Mouse (Mus musculus): ENCODE data around the gene Tekt3. TPM values are rescaled to one million over a fixed set of nuclear protein-coding genes. Genes with fewer than 3 reads are reported as not detected.

Tekt3 gene
- total and polyA plus RNA-seq, 3 experiments = 0.11 TPM; not detected in 2

- no peaks in the 10 kb centered on the region for H3K4me1 ChIP-seq (ENCODE audit: insufficient read depth, low read depth, low read length)
- no peaks in the 10 kb centered on the region for H3K27me3 ChIP-seq (ENCODE audit: insufficient read depth, low read length)
- no peaks in the 10 kb centered on the region; the same call in 1 of the 2 replicates for H3K9me3 ChIP-seq (replicated peaks)
- TF ChIP-seq GATA2 (IDR thresholded peaks at IDR 0.05; ENCODE audit: borderline replicate concordance, low read depth, low read length) (no peak), TAL1 (conservative IDR thresholded peaks at IDR 0.05; ENCODE audit: low read depth, low read length) (no peak), CTCF (IDR thresholded peaks at IDR 0.05; ENCODE audit: low read depth, low read length) (no peak), POLR2AphosphoS5 (IDR thresholded peaks at IDR 0.05; ENCODE audit: insufficient replicate concordance, low read depth, low read length) (no peak), GATA1 (IDR thresholded peaks at IDR 0.05; ENCODE audit: borderline replicate concordance, low read length) (no peak)
- H3K36me3 ChIP-seq (replicated peaks) = no peaks in the 10 kb centered on the region
- no peak overlapping the region for H3K4me3 ChIP-seq (ENCODE audit: low read depth, low read length)
- no peak for ATAC-seq (ENCODE audit: extremely low read depth, insufficient number of reproducible peaks, low FRiP score, poor library complexity, severe bottlenecking)
- no peak for DNase-seq (ENCODE audit: low spot score)
Observed at GRCm38 (mm10) chr11:63098016-63098415, 36.6 kb downstream of the Tekt3 start.

DNA sequence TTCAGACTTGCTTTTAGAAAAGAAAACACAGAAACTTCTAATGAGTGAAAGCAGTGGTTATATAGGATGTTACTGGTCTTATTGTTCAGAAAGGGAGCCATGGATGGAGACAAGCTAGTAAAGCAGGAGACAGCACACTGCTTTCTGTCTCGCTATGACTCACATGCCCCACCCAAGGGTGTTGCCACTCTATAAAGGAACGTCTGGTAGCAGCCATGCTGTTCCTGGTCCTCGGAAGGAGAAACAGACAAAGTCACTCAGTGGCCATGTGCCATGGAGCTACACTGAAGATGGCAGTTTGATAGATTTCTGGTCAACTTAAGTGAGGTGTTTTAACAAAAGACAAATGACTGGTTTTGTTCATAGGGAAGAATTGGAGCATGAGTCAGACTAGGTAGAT, 37.9 kb downstream of the Tekt3 start:
- no peaks in the 10 kb centered on the region for H3K36me3 ChIP-seq (replicated peaks)
- no peak overlapping the region for H3K4me3 ChIP-seq (ENCODE audit: low read depth, low read length)
- ATAC-seq (ENCODE audit: extremely low read depth, insufficient number of reproducible peaks, low FRiP score, poor library complexity, severe bottlenecking) (no peak), DNase-seq (ENCODE audit: low spot score) (no peak)
- peaks cover 3% of the 10 kb centered on the region for H3K9me3 ChIP-seq (replicated peaks)
- H3K4me1 ChIP-seq (ENCODE audit: insufficient read depth, low read depth, low read length) = no peaks in the 10 kb centered on the region
- TF ChIP-seq POLR2AphosphoS5 (IDR thresholded peaks at IDR 0.05; ENCODE audit: insufficient replicate concordance, low read depth, low read length) (no peak), GATA1 (IDR thresholded peaks at IDR 0.05; ENCODE audit: borderline replicate concordance, low read length) (no peak), TAL1 (conservative IDR thresholded peaks at IDR 0.05; ENCODE audit: low read depth, low read length) (no peak), GATA2 (IDR thresholded peaks at IDR 0.05; ENCODE audit: borderline replicate concordance, low read depth, low read length) (no peak), CTCF (IDR thresholded peaks at IDR 0.05; ENCODE audit: low read depth, low read length) (no peak)
- H3K27me3 ChIP-seq (ENCODE audit: insufficient read depth, low read length) = no peaks in the 10 kb centered on the region

DNA sequence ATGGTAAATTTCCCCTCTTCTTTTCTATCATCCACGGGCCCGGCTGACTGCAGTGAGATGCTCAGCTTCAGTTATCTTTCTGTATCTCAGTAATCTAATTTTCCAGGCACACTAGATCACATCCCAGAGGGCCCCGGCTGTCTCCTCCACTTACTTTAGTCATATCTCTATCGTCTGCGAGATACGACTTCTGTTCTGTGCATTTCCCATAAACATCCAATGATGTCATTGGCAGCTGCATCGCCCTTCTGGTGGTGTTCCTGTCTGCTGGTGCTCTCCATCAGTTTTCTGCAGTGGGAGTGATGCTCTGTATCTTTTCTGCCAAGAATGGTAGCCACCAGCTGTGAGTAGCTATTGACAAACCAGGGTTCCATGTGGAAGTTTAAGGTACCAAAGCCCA, 41.8 kb downstream of the Tekt3 start:
- ATAC-seq (ENCODE audit: extremely low read depth, insufficient number of reproducible peaks, low FRiP score, poor library complexity, severe bottlenecking) = no peak

DNA sequence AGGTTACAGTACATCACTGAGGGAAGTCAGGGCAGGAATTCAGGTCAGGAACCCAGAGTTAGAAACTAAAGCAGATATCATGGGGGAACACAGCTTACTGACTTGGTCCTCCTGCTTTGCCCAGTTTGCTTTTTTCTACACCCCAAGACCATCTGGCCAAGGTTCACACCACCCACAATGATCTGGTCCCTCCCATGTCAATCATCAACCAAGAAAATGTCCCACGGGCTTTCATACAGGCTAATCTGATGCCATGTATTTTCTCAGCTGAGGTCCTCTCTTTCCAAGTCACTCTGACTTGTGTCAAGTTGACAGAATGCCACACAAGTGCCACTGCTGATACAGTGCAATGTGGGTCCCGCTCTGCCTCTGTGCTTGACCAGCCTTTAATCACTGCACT, 42.6 kb downstream of the Tekt3 start:
- no peak for DNase-seq (ENCODE audit: low spot score)
- Histone ChIP-seq H3K27me3 (ENCODE audit: insufficient read depth, low read length) (no peaks in the 10 kb centered on the region), H3K4me1 (ENCODE audit: insufficient read depth, low read depth, low read length) (no peaks in the 10 kb centered on the region), H3K4me3 (ENCODE audit: low read depth, low read length) (no peak overlapping the region), H3K9me3 (replicated peaks) (peaks cover 3% of the 10 kb centered on the region; the same call in 1 of the 2 replicates), H3K36me3 (replicated peaks) (no peaks in the 10 kb centered on the region)
- no peak for ATAC-seq (ENCODE audit: extremely low read depth, insufficient number of reproducible peaks, low FRiP score, poor library complexity, severe bottlenecking)
- TF ChIP-seq GATA1 (IDR thresholded peaks at IDR 0.05; ENCODE audit: borderline replicate concordance, low read length) (no peak), CTCF (IDR thresholded peaks at IDR 0.05; ENCODE audit: low read depth, low read length) (no peak)

More for the DNA sequence above, 41.8 kb downstream of the Tekt3 start:
- no peak for DNase-seq (ENCODE audit: low spot score)
- TF ChIP-seq TAL1 (conservative IDR thresholded peaks at IDR 0.05; ENCODE audit: low read depth, low read length) = no peak
- no peak for TF ChIP-seq POLR2AphosphoS5 (IDR thresholded peaks at IDR 0.05; ENCODE audit: insufficient replicate concordance, low read depth, low read length)
- TF ChIP-seq GATA2 (IDR thresholded peaks at IDR 0.05; ENCODE audit: borderline replicate concordance, low read depth, low read length) = no peak
- Histone ChIP-seq H3K4me3 (ENCODE audit: low read depth, low read length) (no peak overlapping the region), H3K36me3 (replicated peaks) (no peaks in the 10 kb centered on the region), H3K9me3 (replicated peaks) (peaks cover 3% of the 10 kb centered on the region; the same call in 1 of the 2 replicates), H3K27me3 (ENCODE audit: insufficient read depth, low read length) (no peaks in the 10 kb centered on the region), H3K4me1 (ENCODE audit: insufficient read depth, low read depth, low read length) (no peaks in the 10 kb centered on the region)

GRCm38 (mm10) chr11:63109230-63109775, 47.8 kb downstream of the Tekt3 start:
- no peaks in the 10 kb centered on the region for H3K4me1 ChIP-seq (ENCODE audit: insufficient read depth, low read depth, low read length)
- H3K36me3 ChIP-seq (replicated peaks) = no peaks in the 10 kb centered on the region
- H3K4me3 ChIP-seq (ENCODE audit: low read depth, low read length) = no peak overlapping the region
- no peaks in the 10 kb centered on the region for H3K9me3 ChIP-seq (replicated peaks)
- TF ChIP-seq POLR2AphosphoS5 (IDR thresholded peaks at IDR 0.05; ENCODE audit: insufficient replicate concordance, low read depth, low read length) (no peak), TAL1 (conservative IDR thresholded peaks at IDR 0.05; ENCODE audit: low read depth, low read length) (no peak), GATA1 (IDR thresholded peaks at IDR 0.05; ENCODE audit: borderline replicate concordance, low read length) (no peak), GATA2 (IDR thresholded peaks at IDR 0.05; ENCODE audit: borderline replicate concordance, low read depth, low read length) (no peak), CTCF (IDR thresholded peaks at IDR 0.05; ENCODE audit: low read depth, low read length) (no peak)
- no peak for DNase-seq (ENCODE audit: low spot score)
- H3K27me3 ChIP-seq (ENCODE audit: insufficient read depth, low read length) = no peaks in the 10 kb centered on the region
- no peak for ATAC-seq (ENCODE audit: extremely low read depth, insufficient number of reproducible peaks, low FRiP score, poor library complexity, severe bottlenecking)

DNA sequence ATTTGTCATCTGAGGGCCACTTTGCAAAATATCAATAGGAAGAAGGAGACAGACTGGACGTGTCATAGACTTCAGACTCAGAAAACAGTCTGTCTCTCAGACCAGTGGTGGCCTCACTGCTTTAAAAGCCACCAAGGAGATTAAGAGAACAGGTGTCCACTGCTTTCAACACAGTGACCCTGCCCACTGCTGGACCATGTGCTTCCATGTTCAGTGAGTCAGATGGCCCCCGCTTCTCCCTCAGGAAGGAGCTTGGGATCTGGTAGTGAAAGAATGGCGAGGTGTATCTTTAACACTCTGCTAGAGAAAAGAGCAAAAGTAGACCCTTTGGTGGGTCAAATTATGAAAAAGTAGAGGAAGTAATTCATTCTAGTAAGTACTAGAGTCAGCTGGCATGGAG, 48.9 kb downstream of the Tekt3 start:
- TF ChIP-seq GATA1 (IDR thresholded peaks at IDR 0.05; ENCODE audit: borderline replicate concordance, low read length) (no peak), CTCF (IDR thresholded peaks at IDR 0.05; ENCODE audit: low read depth, low read length) (no peak), GATA2 (IDR thresholded peaks at IDR 0.05; ENCODE audit: borderline replicate concordance, low read depth, low read length) (no peak), TAL1 (conservative IDR thresholded peaks at IDR 0.05; ENCODE audit: low read depth, low read length) (no peak), POLR2AphosphoS5 (IDR thresholded peaks at IDR 0.05; ENCODE audit: insufficient replicate concordance, low read depth, low read length) (no peak)
- ATAC-seq (ENCODE audit: extremely low read depth, insufficient number of reproducible peaks, low FRiP score, poor library complexity, severe bottlenecking) (no peak), DNase-seq (ENCODE audit: low spot score) (no peak)
- Histone ChIP-seq H3K36me3 (replicated peaks) (no peaks in the 10 kb centered on the region), H3K9me3 (replicated peaks) (no peaks in the 10 kb centered on the region; the same call in 1 of the 2 replicates), H3K4me3 (ENCODE audit: low read depth, low read length) (no peak overlapping the region), H3K4me1 (ENCODE audit: insufficient read depth, low read depth, low read length) (no peaks in the 10 kb centered on the region), H3K27me3 (ENCODE audit: insufficient read depth, low read length) (no peaks in the 10 kb centered on the region)

Data from G1E (cell line).